Mouse (Mus musculus) heart, postnatal 0 days (tissue): ENCODE measurements at regions not wholly inside any gene's neighbourhood (a gene's known extent, or its start where the extent isn't known, plus 50 kb on each side); places are given as distances from the start of the nearest gene placed in this dataset.
A peak's percentile ranks its signal among the peaks of the same experiment; 100 is the strongest.

ENCODE experiments used
- ATAC-seq: fragments of 200-750 bp; cut with Nextera tagmentation; 2 replicates; pipeline ENCODE4 v1.8.0; 2017; ENCODE audit warnings: low read depth, moderate number of reproducible peaks, moderate library complexity; ENCODE audit not compliant: insufficient read depth
- DNase-seq: peaks from one replicate; pipeline ENCODE4 v3.0.0-alpha.2; 2016; ENCODE audit warnings: low spot score
- H3K27ac ChIP-seq: fragments of 300-500 bp; sonication (generic); 2 replicates; pipeline ENCODE4 v1.5.1; 2014; ENCODE audit warnings: low read depth, mild to moderate bottlenecking
- H3K27me3 ChIP-seq: fragments of 300-500 bp; sonication (generic); 2 replicates; pipeline ENCODE4 v1.6.1; 2014; ENCODE audit warnings: low read length, mixed read lengths; ENCODE audit not compliant: control insufficient read depth, insufficient read depth
- H3K36me3 ChIP-seq: fragments of 300-500 bp; sonication (generic); replicated peaks from 2 replicates; pipeline ENCODE4 v1.6.1; 2014; ENCODE audit warnings: low read length, mixed read lengths; ENCODE audit not compliant: control insufficient read depth, insufficient read depth
- H3K4me1 ChIP-seq: fragments of 300-500 bp; sonication (generic); 2 replicates; pipeline ENCODE4 v1.6.1; 2014; ENCODE audit warnings: antibody characterized with exemption; ENCODE audit not compliant: control insufficient read depth, insufficient read depth
- H3K4me2 ChIP-seq: fragments of 300-500 bp; sonication (generic); 2 replicates; pipeline ENCODE4 v1.6.1; 2014; ENCODE audit warnings: low read depth, mild to moderate bottlenecking, low read length, moderate library complexity
- H3K4me3 ChIP-seq: fragments of 300-500 bp; sonication (generic); 2 replicates; pipeline ENCODE4 v1.5.1; 2014; ENCODE audit warnings: low read depth, low read length
- H3K9ac ChIP-seq: fragments of 300-500 bp; sonication (generic); replicated peaks from 2 replicates; pipeline ENCODE4 v1.6.1; 2014; ENCODE audit warnings: low read depth, low read length, mixed read lengths
- H3K9me3 ChIP-seq: fragments of 300-500 bp; sonication (generic); replicated peaks from 2 replicates; pipeline ENCODE4 v1.6.1; 2016; ENCODE audit warnings: low read length; ENCODE audit not compliant: control insufficient read depth
- CTCF ChIP-seq: IDR thresholded peaks from 2 replicates; pipeline ENCODE4 v1.5.1; 2016; ENCODE audit warnings: antibody characterized with exemption, control low read depth, low read depth
- EP300 ChIP-seq: IDR thresholded peaks from 2 replicates; pipeline ENCODE4 v1.6.1; 2016; ENCODE audit warnings: antibody characterized with exemption, low read depth
- WGBS: fragments of 180-500 bp; shearing (Covaris S2); extraction: QIAGEN DNeasy Blood & Tissue Kit; methylation state at CpG from one replicate; pipeline ENCODE4 v1.1.7; 2014; 5-methylcytosine and 5-hydroxymethylcytosine counted together

- H3K4me1 ChIP-seq = peaks cover 4% of the 10 kb centered on the region
- H3K9ac ChIP-seq = no peak overlapping the region
- no peaks in the 10 kb centered on the region for H3K36me3 ChIP-seq
- no peak for DNase-seq
- H3K9me3 ChIP-seq = no peaks in the 10 kb centered on the region
- TF ChIP-seq CTCF (no peak), EP300 (no peak)
- no peak for ATAC-seq
- no peak overlapping the region for H3K27ac ChIP-seq
- 59% methylated on average over 8 of the region's 8 CpGs for WGBS
- H3K4me2 ChIP-seq = no peak overlapping the region
- H3K27me3 ChIP-seq = no peaks in the 10 kb centered on the region
- no peak overlapping the region for H3K4me3 ChIP-seq
Measured at GRCm38 (mm10) chr10:42071404-42072024, 53.3 kb upstream of the Armc2 start.

- TF ChIP-seq EP300 = no peak
- peak; percentile 77 for TF ChIP-seq CTCF
- Histone ChIP-seq H3K9ac (no peak overlapping the region), H3K4me3 (no peak overlapping the region), H3K9me3 (no peaks in the 10 kb centered on the region), H3K27ac (no peak overlapping the region), H3K4me1 (peaks cover 4% of the 10 kb centered on the region), H3K4me2 (no peak overlapping the region), H3K36me3 (no peaks in the 10 kb centered on the region), H3K27me3 (no peaks in the 10 kb centered on the region)
- peak; percentile 64; the same call in 1 of the 2 replicates for ATAC-seq
- DNase-seq = peak; percentile 57
- WGBS = 26% methylated on average over 10 of the region's 10 CpGs
Measured at GRCm38 (mm10) chr10:42070611-42071403, 52.6 kb upstream of the Armc2 start.

GRCm38 (mm10) chr10:42069751-42070150 lies 51.5 kb upstream of the Armc2 start:
- no peaks in the 10 kb centered on the region for H3K9me3 ChIP-seq
- ATAC-seq (no peak), DNase-seq (no peak)
- H3K27ac ChIP-seq = no peak overlapping the region
- peaks cover 4% of the 10 kb centered on the region for H3K4me1 ChIP-seq
- no peak for TF ChIP-seq CTCF
- TF ChIP-seq EP300 = no peak
- H3K9ac ChIP-seq = no peak overlapping the region
- H3K4me2 ChIP-seq = no peak overlapping the region
- 82% methylated on average over 8 of the region's 8 CpGs for WGBS
- no peaks in the 10 kb centered on the region for H3K27me3 ChIP-seq
- H3K36me3 ChIP-seq = no peaks in the 10 kb centered on the region
- no peak overlapping the region for H3K4me3 ChIP-seq

- H3K27me3 ChIP-seq = no peaks in the 10 kb centered on the region
- WGBS = 80% methylated on average over 2 of the region's 2 CpGs
- DNase-seq (no peak), ATAC-seq (no peak)
- H3K9ac ChIP-seq = no peak overlapping the region
- H3K4me1 ChIP-seq = peaks cover 4% of the 10 kb centered on the region
- no peaks in the 10 kb centered on the region for H3K36me3 ChIP-seq
- TF ChIP-seq CTCF = no peak
- no peak for TF ChIP-seq EP300
- no peaks in the 10 kb centered on the region for H3K9me3 ChIP-seq
- no peak overlapping the region for H3K4me2 ChIP-seq
- no peak overlapping the region for H3K4me3 ChIP-seq
- no peak overlapping the region for H3K27ac ChIP-seq
Measured at GRCm38 (mm10) chr10:42068497-42068896, 50.3 kb upstream of the Armc2 start.
